Mouse (Mus musculus) CH12F3 (cell line): ENCODE measurements around the gene Gm4307.
"Not testable (repeated sequence)": the region's sequence is repeated elsewhere in the genome, so short reads cannot be mapped to it uniquely, and the experiment has no call there.

Source experiments
- in situ Hi-C: fragments of 300-500 bp; cut with MboI; formaldehyde crosslinking; loops from 2 replicates; pipeline ENCODE4 v1.14.3; 2020; ENCODE audit warnings: low sequenced_read_pairs

Gene Gm4307

GRCm38 (mm10) chr10:100361038-100361437 lies at the start of gene Gm4307:
Gm4307 (plus strand) TSS chr10:100361338.
- in situ Hi-C loops = not testable (repeated sequence)

GRCm38 (mm10) chr10:100335376-100335775 lies 25.8 kb upstream of the Gm4307 start, which contains the start of gene Gm4301:
Gm4301 (plus strand) TSS chr10:100335676.
- in situ Hi-C loops = not testable (repeated sequence)

GRCm38 (mm10) chr10:100340536-100340935 lies 20.6 kb upstream of the Gm4307 start, which contains the start of gene Gm4302:
Gm4302 (plus strand) TSS chr10:100340836.
- in situ Hi-C loops = not testable (repeated sequence)

- in situ Hi-C loops = not testable (repeated sequence)
These were observed 15.5 kb upstream of the Gm4307 start, which contains the start of gene Gm4303 for GRCm38 (mm10) chr10:100345672-100346071. Gm4303 (plus strand) TSS chr10:100345972.

GRCm38 (mm10) chr10:100350793-100351192 lies 10.3 kb upstream of the Gm4307 start, which contains the start of gene Gm4305:
Gm4305 (plus strand) TSS chr10:100351093.
- in situ Hi-C loops = not testable (repeated sequence)

GRCm38 (mm10) chr10:100356841-100357240 lies 4.3 kb upstream of the Gm4307 start:
- in situ Hi-C loops = not testable (repeated sequence)

GRCm38 (mm10) chr10:100382460-100382859 lies 21.3 kb downstream of the Gm4307 start, which contains the start of gene Gm4312:
Gm4312 (minus strand) TSS chr10:100382560.
- in situ Hi-C loops = not testable (repeated sequence)

GRCm38 (mm10) chr10:100402301-100402700 lies 41.2 kb downstream of the Gm4307 start:
- in situ Hi-C loops = not testable (repeated sequence)
